Mouse (Mus musculus) brown adipose tissue, adult 24 weeks (tissue): ENCODE data around the gene Fam189a2. TPM values are rescaled to one million over a fixed set of nuclear protein-coding genes. Genes with fewer than 3 reads are reported as not detected.
A peak's percentile ranks its signal among the peaks of the same experiment; 100 is the strongest.

ENCODE experiments used
- H3K27ac ChIP-seq: fragments of 200-500 bp; replicated peaks from 2 replicates; pipeline ENCODE4 v1.5.1; 2012; ENCODE audit warnings: low read depth, mild to moderate bottlenecking, low read length
- H3K4me1 ChIP-seq: fragments of 200-500 bp; 2 replicates; pipeline ENCODE4 v1.6.1; 2012; ENCODE audit warnings: low read length, mixed read lengths; ENCODE audit not compliant: control insufficient read depth, insufficient read depth, insufficient read length
- H3K4me3 ChIP-seq: fragments of 200-500 bp; 2 replicates; pipeline ENCODE4 v1.5.1; 2012; ENCODE audit warnings: low read depth, mild to moderate bottlenecking, low read length, moderate library complexity; ENCODE audit not compliant: insufficient read depth
- polyA plus RNA-seq: library from polyadenylated mRNA; stranded (reverse); fragments of >200 nt; gene quantifications from 2 replicates; pipeline ENCODE4 v1.2.4, GENCODE M21; 2012; ENCODE audit not compliant: missing spikeins, insufficient read depth, insufficient read length

The Fam189a2 gene
- polyA plus RNA-seq, 1 experiment: 2.9 TPM

DNA sequence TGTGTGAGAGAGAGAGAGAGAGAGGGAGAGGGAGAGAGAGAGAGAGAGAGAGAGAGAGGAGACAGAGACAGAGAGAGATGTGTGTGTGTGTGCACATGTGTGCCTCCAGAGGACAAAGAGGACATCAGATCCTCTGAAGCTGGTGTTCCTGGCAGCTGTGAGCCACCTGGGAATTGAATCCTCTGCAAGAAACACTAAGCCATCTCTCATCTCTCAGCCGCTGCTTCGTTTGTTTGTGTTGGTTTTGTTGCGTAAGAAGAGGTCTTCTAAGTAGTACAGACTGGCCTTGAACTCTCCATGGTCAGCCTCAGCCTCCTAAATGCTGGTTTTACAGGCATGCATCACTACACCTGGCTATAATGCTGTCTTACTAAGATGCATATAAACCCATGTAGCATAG, 12.9 kb downstream of the Fam189a2 start:
- peaks cover 27% of the 10 kb centered on the region for H3K4me1 ChIP-seq
- H3K4me3 ChIP-seq: no peak overlapping the region
- H3K27ac ChIP-seq: peak overlapping the region; percentile 90

DNA sequence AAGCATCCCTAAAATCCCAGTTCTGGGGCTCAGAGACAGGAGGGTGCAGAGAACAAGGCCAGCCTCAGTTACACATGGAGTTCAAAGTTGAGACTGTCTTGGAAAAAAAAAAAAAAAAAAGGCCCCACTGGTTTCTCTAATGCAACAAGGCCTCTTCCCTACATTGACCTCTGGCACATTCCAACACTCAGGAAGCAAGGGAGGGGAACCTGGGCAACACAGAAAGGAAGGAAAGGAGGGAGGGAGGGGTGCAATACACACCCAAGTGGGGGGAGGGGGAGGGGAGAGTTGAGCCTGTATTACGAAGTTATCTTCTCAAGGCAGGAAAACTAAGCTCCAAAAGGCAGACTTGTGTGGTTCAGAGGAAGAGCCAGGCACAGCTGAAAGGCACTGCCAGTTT, 13.4 kb downstream of the Fam189a2 start:
- Histone ChIP-seq H3K27ac (peak overlapping the region; percentile 90), H3K4me3 (no peak overlapping the region), H3K4me1 (peaks cover 26% of the 10 kb centered on the region)

GRCm38 (mm10) chr19:24016706-24017386, 14.0 kb downstream of the Fam189a2 start:
- Histone ChIP-seq H3K4me3 (no peak overlapping the region), H3K27ac (peak overlapping the region; percentile 81), H3K4me1 (peaks cover 26% of the 10 kb centered on the region)

- peaks cover 24% of the 10 kb centered on the region for H3K4me1 ChIP-seq
- no peak overlapping the region for H3K27ac ChIP-seq
- no peak overlapping the region for H3K4me3 ChIP-seq
Measured at GRCm38 (mm10) chr19:24013241-24013640, 17.6 kb downstream of the Fam189a2 start.

- Histone ChIP-seq H3K4me1 (peaks cover 24% of the 10 kb centered on the region), H3K27ac (no peak overlapping the region), H3K4me3 (no peak overlapping the region)
Measured at GRCm38 (mm10) chr19:24012479-24012878, 18.3 kb downstream of the Fam189a2 start.

- Histone ChIP-seq H3K4me3 (no peak overlapping the region), H3K4me1 (peaks cover 19% of the 10 kb centered on the region), H3K27ac (peak overlapping the region; percentile 19)
Measured at GRCm38 (mm10) chr19:24007638-24008360, 23.0 kb downstream of the Fam189a2 start.

GRCm38 (mm10) chr19:24007002-24007637, 23.7 kb downstream of the Fam189a2 start:
- no peak overlapping the region for H3K4me3 ChIP-seq
- peak overlapping the region; percentile 19 for H3K27ac ChIP-seq
- peaks cover 19% of the 10 kb centered on the region for H3K4me1 ChIP-seq

DNA sequence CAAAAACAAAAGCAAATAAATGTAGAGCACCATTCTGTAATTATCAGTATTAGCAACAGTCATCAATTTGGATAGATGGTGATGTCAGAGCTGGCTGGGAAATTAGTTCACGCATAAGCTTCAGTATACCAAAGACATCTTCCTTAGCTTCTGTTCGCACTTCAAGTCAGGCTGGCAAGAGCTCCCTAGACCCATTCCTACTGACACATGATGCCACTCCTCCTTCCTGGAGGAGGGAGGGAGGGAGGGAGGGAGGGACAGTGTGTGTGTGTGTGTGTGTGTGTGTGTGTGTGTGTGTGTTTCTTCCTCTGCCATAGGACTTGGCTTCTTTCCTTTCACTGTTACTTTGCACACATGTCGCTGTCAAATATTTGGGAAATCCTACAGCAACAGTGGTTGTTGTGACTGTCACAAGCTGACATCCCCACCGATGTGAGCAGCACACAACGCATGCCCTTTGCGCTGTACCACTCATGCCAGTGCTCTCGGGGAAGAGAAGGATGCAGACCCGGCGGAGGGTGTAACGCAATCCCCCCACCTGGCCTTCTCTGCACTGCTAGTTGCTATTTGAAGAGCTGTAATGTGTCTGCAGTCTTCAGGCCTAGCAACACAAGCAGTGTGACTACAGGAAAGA, 34.9 kb downstream of the Fam189a2 start:
- Histone ChIP-seq H3K4me1 (peaks cover 1% of the 10 kb centered on the region; the same call in 1 of the 2 replicates), H3K27ac (no peak overlapping the region), H3K4me3 (no peak overlapping the region)

GRCm38 (mm10) chr19:23988166-23988565, 42.7 kb downstream of the Fam189a2 start:
- Histone ChIP-seq H3K27ac (no peak overlapping the region), H3K4me3 (no peak overlapping the region), H3K4me1 (peaks cover 4% of the 10 kb centered on the region)

DNA sequence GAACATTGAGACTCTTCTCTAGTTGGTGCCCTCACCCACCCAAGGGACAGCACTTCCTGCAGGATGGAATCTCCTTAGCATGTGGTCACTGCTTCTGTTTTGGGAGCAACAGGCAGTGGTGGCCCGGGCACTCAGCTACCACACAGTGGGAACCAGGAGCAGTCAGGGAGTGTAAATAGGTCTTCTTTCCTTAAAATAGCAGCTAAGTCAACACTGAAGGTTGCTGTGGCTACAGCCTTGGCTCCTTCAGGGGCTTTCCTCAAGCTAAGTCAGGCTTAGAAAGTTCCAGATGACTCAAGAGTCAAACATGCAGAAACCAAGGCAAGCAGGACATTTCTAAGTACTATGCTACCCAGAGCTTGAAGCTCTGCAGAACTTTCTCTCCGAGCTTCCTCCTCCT, 43.5 kb downstream of the Fam189a2 start:
- Histone ChIP-seq H3K27ac (no peak overlapping the region; the same call in 1 of the 2 replicates), H3K4me3 (no peak overlapping the region), H3K4me1 (peaks cover 4% of the 10 kb centered on the region)

- H3K4me3 ChIP-seq: no peak overlapping the region
- H3K4me1 ChIP-seq: peaks cover 4% of the 10 kb centered on the region
- H3K27ac ChIP-seq: no peak overlapping the region
Measured at GRCm38 (mm10) chr19:23984186-23984585, 46.6 kb downstream of the Fam189a2 start.

DNA sequence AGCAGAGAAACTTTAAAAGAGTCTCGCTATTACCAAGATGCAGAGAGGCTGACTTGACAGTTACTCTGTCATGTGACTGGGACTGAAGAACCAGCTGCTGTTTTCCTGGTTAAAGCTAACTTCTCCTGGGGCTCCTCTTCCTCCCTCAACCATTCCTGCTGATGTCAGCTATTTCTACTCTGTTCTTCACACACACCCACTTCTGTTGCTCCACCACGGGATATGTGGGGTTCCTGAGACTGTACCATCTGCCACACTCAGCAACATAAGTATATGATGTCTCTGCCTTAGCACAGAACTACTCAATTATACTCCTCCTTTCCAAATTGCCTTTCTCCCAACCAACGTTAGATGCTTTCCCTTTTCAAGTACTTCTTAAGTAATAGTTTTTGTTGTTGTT, 50.2 kb downstream of the Fam189a2 start:
- Histone ChIP-seq H3K4me1 (no peaks in the 10 kb centered on the region), H3K4me3 (no peak overlapping the region), H3K27ac (no peak overlapping the region)

- no peaks in the 10 kb centered on the region for H3K4me1 ChIP-seq
- no peak overlapping the region for H3K27ac ChIP-seq
- H3K4me3 ChIP-seq: no peak overlapping the region
Measured at GRCm38 (mm10) chr19:23977901-23978443, 52.8 kb downstream of the Fam189a2 start.

DNA sequence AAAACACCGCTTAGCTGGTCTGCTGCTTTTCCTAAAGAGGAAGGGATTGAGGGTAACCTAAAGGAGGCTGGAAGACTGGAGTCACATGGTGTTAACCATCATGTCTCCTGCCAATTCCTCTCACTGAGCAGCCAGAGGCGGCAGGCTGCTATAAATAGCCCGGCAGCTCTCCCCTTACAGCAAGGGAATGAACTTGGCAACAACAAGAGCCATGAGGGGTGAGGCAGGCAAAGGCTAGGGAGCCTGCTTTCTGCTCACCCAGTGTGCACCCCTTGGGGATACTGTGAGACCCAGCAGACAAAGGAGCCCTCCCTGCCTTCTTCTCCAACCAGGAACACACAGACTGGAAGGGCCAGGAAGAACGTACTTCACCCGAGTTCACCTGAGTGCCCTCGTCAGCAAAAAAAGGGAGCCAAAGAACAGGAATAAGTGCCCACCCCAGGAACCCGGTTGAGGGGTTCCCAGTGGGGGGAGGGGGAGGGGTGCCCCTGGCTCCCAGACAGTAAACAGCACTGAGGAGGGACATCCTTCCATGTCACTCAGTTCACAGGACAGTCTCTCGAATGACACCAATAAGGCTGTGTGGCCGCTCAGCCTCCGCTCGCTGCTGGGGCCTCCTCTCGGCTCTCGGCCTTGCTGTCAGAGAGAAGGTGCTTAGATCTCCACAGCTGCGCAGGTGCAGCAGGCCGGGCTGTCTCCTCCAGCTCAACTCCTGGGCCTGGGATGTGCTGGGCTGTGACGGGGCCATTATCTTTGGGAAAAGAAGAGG, 57.8 kb downstream of the Fam189a2 start:
- no peak overlapping the region for H3K27ac ChIP-seq
- no peak overlapping the region for H3K4me3 ChIP-seq
- H3K4me1 ChIP-seq: no peaks in the 10 kb centered on the region; the same call in 1 of the 2 replicates
